Mouse (Mus musculus) hindbrain, embryonic 14.5 days (tissue): ENCODE results near the gene Cd8a. TPM values are rescaled to one million over a fixed set of nuclear protein-coding genes. Genes with fewer than 3 reads are reported as not detected.
"Not testable (repeated sequence)": the region's sequence is repeated elsewhere in the genome, so short reads cannot be mapped to it uniquely, and the experiment has no call there.

Source experiments
- ATAC-seq: fragments of 200-750 bp; cut with Nextera tagmentation; 2 replicates; pipeline ENCODE4 v1.8.0; 2017; ENCODE audit warnings: moderate number of reproducible peaks, mild to moderate bottlenecking, moderate TSS enrichment, moderate library complexity; ENCODE audit not compliant: low FRiP score
- DNase-seq: peaks from one replicate; pipeline ENCODE4 v3.0.0-alpha.2; 2015; ENCODE audit warnings: low spot score
- H3K27ac ChIP-seq: fragments of 300-500 bp; sonication (generic); 2 replicates; pipeline ENCODE4 v1.5.1; 2014; ENCODE audit warnings: mild to moderate bottlenecking, moderate library complexity
- H3K27me3 ChIP-seq: fragments of 300-500 bp; sonication (generic); 2 replicates; pipeline ENCODE4 v1.6.1; 2014; ENCODE audit warnings: mild to moderate bottlenecking, low read length, mixed read lengths; ENCODE audit not compliant: control insufficient read depth, insufficient read depth
- H3K36me3 ChIP-seq: fragments of 300-500 bp; sonication (generic); replicated peaks from 2 replicates; pipeline ENCODE4 v1.6.1; 2014; ENCODE audit not compliant: control insufficient read depth, insufficient read depth
- H3K4me1 ChIP-seq: fragments of 300-500 bp; sonication (generic); replicated peaks from 2 replicates; pipeline ENCODE4 v1.6.1; 2014; ENCODE audit warnings: antibody characterized with exemption, low read length, mixed read lengths; ENCODE audit not compliant: control insufficient read depth, insufficient read depth
- H3K4me2 ChIP-seq: fragments of 300-500 bp; sonication (generic); replicated peaks from 2 replicates; pipeline ENCODE4 v1.6.1; 2014; ENCODE audit warnings: mild to moderate bottlenecking, moderate library complexity
- H3K4me3 ChIP-seq: fragments of 300-500 bp; sonication (generic); replicated peaks from 2 replicates; pipeline ENCODE4 v1.5.1; 2014; ENCODE audit warnings: mild to moderate bottlenecking, low read length
- H3K9ac ChIP-seq: fragments of 300-500 bp; sonication (generic); 2 replicates; pipeline ENCODE4 v1.6.1; 2014
- H3K9me3 ChIP-seq: fragments of 300-500 bp; sonication (generic); 2 replicates; pipeline ENCODE4 v1.6.1; 2016; ENCODE audit warnings: low read length; ENCODE audit not compliant: control insufficient read depth
- WGBS: fragments of 180-500 bp; shearing (Covaris S2); extraction: QIAGEN DNeasy Blood & Tissue Kit; methylation state at CpG from one replicate; pipeline ENCODE4 v1.1.7; 2014; 5-methylcytosine and 5-hydroxymethylcytosine counted together
- polyA plus RNA-seq: library from polyadenylated mRNA; unstranded; fragments of >200 nt; fragmentation: Nextera tagmentation; extraction: Ambion mirVana; gene quantifications from 2 replicates; pipeline ENCODE4 v1.2.1, GENCODE M21; 2014

Cd8a gene
- polyA plus RNA-seq: not detected in 2 replicates

- Histone ChIP-seq H3K4me1 (no peaks in the 10 kb centered on the region), H3K27me3 (no peaks in the 10 kb centered on the region), H3K27ac (no peak within 1 kb of the TSS), H3K9me3 (no peaks in the 10 kb centered on the region), H3K4me3 (no peak within 1 kb of the TSS), H3K4me2 (no peak within 1 kb of the TSS), H3K36me3 (no peaks in the 10 kb centered on the region), H3K9ac (no peak within 1 kb of the TSS)
- ATAC-seq: no peak
- 81% methylated on average over 14 of the region's 14 CpGs for WGBS
- DNase-seq: no peak
Observed at GRCm38 (mm10) chr6:71373249-71373775, at the start of gene Cd8a. TSS of gene Cd8a (plus strand) at chr6:71373427.

DNA sequence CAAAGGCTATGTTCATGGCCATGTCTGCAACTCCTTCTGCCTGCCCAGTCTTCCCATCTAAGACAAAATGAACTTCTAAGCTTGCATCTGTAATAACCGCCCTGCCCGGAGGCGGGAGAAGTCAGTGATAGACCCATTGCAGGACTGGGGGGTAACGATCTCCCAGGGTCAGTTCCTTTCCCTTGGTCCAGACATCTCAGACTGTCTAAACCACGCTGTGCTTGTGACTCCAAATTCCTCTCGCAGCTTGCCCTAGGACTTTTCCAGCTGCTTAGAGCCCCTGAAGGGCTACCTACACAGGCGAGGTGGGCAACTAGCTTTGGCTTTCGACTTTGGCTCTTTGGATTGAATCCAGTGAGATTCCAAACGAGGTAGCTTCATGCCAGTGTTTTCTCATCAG lies 48.4 kb upstream of the Cd8a start:
- H3K36me3 ChIP-seq: no peaks in the 10 kb centered on the region
- ATAC-seq (no peak), DNase-seq (no peak)
- H3K27ac ChIP-seq: no peak overlapping the region
- H3K9me3 ChIP-seq: no peaks in the 10 kb centered on the region
- H3K4me1 ChIP-seq: no peaks in the 10 kb centered on the region
- H3K4me3 ChIP-seq: no peak overlapping the region
- no peak overlapping the region for H3K9ac ChIP-seq
- H3K4me2 ChIP-seq: no peak overlapping the region
- H3K27me3 ChIP-seq: no peaks in the 10 kb centered on the region
- 90% methylated on average over 9 of the region's 9 CpGs for WGBS

DNA sequence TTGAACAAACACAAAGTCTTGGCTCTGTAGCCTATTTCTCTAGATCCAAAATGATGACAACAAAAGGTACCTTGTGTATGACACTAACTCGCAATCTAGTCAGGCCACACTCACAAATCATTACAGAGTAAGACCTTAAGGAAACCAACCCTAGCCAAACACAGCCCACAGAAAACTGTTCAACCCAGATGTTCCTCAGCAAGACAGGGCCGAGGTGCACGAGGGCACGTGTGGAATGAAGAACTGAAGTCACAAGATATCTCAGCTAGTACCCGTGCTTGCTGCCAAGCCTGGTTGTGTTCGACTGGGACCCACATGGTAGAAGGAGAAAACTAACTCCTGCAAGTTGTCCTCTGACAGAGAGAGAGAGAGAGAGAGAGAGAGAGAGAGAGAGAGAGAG lies 43.3 kb upstream of the Cd8a start:
- ATAC-seq: no peak
- H3K4me1 ChIP-seq: no peaks in the 10 kb centered on the region
- 89% methylated on average over 6 of the region's 6 CpGs for WGBS
- no peaks in the 10 kb centered on the region for H3K9me3 ChIP-seq
- no peaks in the 10 kb centered on the region for H3K27me3 ChIP-seq
- DNase-seq: no peak
- no peaks in the 10 kb centered on the region for H3K36me3 ChIP-seq
- H3K27ac ChIP-seq: no peak overlapping the region
- H3K4me2 ChIP-seq: no peak overlapping the region
- no peak overlapping the region for H3K9ac ChIP-seq
- no peak overlapping the region for H3K4me3 ChIP-seq

DNA sequence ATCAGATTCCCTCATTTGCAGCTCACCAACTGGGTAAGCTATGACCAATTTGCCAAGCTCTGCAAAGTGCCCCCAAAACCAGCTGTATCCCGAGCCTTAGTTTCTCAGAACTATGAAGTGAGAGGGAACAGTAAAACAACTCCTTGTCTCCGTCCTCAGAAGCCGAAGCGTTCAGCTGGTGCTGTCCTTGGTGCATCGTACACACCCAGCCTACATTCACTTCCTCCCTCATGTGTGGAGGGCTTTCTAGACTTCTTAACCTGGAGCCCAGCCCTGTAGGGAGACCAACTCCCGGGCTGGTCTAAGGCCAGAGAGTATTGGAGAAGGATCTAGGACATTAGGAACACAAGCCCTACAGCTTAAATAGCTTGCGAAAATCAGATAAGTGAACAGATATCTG lies 42.7 kb upstream of the Cd8a start:
- Histone ChIP-seq H3K36me3 (no peaks in the 10 kb centered on the region), H3K4me3 (no peak overlapping the region), H3K9ac (no peak overlapping the region), H3K27me3 (no peaks in the 10 kb centered on the region), H3K4me2 (no peak overlapping the region), H3K4me1 (no peaks in the 10 kb centered on the region), H3K9me3 (no peaks in the 10 kb centered on the region), H3K27ac (no peak overlapping the region)
- 93% methylated on average over 7 of the region's 7 CpGs for WGBS
- ATAC-seq: no peak
- no peak for DNase-seq

- H3K27ac ChIP-seq, H3K9ac ChIP-seq, DNase-seq, H3K4me3 ChIP-seq, H3K4me2 ChIP-seq, H3K9me3 ChIP-seq, H3K36me3 ChIP-seq, H3K4me1 ChIP-seq, ATAC-seq, H3K27me3 ChIP-seq: not testable (repeated sequence)
- WGBS: 96% methylated on average over 1 of the region's 4 CpGs
Observed at GRCm38 (mm10) chr6:71331491-71331890, 41.7 kb upstream of the Cd8a start.

DNA sequence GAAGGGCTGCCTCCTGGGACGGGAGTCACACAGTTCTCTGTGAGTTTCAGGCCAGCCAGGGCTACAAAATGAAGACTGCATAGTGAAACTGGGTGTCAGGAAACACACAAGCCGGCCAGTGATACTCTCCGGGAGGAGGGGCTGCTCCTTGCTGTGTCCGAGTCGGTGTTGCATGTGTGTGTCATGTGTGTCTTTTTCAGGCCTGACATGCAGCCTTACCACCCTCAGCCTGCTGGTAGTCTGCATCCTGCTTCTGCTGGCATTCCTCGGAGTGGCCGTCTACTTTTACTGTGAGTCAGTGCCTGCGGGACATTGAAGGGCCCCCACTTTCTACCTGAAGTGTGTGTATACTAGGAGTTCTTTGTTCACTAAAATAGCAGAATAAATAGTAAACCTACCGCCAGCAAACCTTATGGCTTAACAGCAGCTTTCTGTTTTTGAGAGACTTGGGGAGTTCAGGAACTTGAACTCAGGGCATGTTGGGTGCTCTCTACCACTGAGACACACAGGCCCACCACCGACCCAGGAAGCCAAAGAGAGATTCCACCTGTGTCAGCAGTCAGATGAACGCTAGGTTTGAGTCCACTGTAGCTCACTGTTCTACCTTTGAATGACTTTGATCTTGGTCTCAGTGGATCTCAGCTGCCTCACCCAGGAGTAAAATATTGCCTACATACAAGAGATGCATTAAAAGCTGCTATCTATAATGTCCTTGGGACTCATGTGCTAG lies 40.8 kb upstream of the Cd8a start:
- 87% methylated on average over 11 of the region's 11 CpGs for WGBS
- ATAC-seq (no peak), DNase-seq (no peak)
- no peak overlapping the region for H3K27ac ChIP-seq
- H3K9ac ChIP-seq: no peak overlapping the region
- H3K36me3 ChIP-seq: no peaks in the 10 kb centered on the region
- no peaks in the 10 kb centered on the region for H3K27me3 ChIP-seq
- no peaks in the 10 kb centered on the region for H3K9me3 ChIP-seq
- no peak overlapping the region for H3K4me2 ChIP-seq
- no peaks in the 10 kb centered on the region for H3K4me1 ChIP-seq
- no peak overlapping the region for H3K4me3 ChIP-seq

DNA sequence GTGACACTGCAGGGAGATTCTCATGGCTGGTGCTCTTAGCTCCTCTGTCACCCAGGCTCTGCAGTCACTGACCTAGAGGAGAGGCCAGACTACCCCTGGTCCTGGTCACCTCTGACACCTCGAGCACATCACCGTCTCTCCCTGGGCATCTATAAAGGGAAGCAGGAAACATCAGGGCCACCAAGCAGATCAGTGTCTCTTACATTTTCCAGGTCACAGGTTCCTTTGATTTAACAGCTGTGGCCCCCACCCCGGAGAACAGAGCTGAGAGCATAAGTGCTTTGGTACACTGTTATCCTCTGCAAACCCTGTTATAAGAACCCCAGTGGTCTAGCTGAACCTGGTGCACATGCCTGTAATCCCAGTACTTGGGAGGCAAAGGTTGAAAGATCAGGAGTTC lies 40.2 kb upstream of the Cd8a start:
- ATAC-seq: no peak
- Histone ChIP-seq H3K27me3 (no peaks in the 10 kb centered on the region), H3K27ac (no peak overlapping the region), H3K4me2 (no peak overlapping the region), H3K4me1 (no peaks in the 10 kb centered on the region), H3K4me3 (no peak overlapping the region), H3K36me3 (no peaks in the 10 kb centered on the region), H3K9ac (no peak overlapping the region), H3K9me3 (no peaks in the 10 kb centered on the region)
- 80% methylated on average over 3 of the region's 3 CpGs for WGBS
- DNase-seq: no peak

DNA sequence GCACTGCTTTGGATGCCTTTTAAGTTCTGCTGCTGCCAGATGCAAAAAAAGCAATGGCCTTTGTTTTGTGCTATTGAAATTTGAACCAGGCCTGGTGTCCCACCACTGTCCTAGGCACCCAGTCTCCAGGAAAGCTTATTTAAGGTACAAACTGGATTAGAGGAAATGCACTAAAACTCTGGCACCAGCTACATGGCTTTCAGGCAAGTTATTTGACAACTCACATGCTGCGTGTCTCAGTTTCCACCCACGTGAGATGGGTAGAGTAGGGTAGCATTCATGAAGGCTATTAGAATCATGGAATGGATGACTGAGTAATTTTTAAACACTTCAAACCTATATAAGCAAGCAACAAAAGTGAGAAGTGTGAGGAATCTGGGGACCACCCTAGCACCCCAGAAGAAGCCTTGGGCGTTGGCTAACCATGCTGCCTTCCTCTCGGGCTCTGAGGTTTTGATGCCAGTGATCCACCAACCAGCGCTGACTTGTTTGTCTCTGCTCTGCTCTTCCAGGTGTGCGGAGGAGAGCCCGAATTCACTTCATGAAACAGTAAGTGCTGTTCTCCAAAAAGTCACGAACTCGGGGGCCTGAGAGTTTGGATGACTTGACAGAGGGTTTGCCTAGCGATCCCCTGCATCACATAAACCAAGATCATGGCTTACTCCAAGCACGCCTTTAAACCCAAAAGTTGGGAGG lies 39.5 kb upstream of the Cd8a start:
- 94% methylated on average over 11 of the region's 11 CpGs for WGBS
- H3K27me3 ChIP-seq: no peaks in the 10 kb centered on the region
- no peak overlapping the region for H3K27ac ChIP-seq
- no peaks in the 10 kb centered on the region for H3K9me3 ChIP-seq
- no peak overlapping the region for H3K4me3 ChIP-seq
- H3K9ac ChIP-seq: no peak overlapping the region
- no peaks in the 10 kb centered on the region for H3K36me3 ChIP-seq
- H3K4me2 ChIP-seq: no peak overlapping the region
- no peak for ATAC-seq
- DNase-seq: no peak
- no peaks in the 10 kb centered on the region for H3K4me1 ChIP-seq

DNA sequence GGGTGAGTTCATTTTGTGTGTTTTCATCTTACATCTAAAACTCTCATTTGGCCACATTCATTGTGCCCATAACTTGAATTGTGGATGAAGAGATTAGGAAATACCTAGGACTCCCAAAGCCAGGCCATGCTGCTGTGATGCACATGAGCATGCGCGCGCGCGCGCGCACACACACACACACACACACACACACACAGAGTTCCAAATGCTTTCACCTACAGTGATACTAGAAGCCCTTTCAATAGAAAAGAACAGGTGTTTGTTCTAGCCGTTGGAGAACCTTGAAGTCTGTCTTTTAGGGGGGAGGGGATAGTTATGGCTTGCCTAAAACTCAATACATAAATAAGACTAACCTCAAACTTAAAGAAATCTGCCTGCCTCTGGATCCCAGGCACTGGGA lies 35.6 kb upstream of the Cd8a start:
- Histone ChIP-seq H3K4me3 (no peak overlapping the region), H3K27ac (no peak overlapping the region), H3K9me3 (no peaks in the 10 kb centered on the region), H3K4me2 (no peak overlapping the region), H3K27me3 (no peaks in the 10 kb centered on the region), H3K4me1 (no peaks in the 10 kb centered on the region), H3K9ac (no peak overlapping the region), H3K36me3 (no peaks in the 10 kb centered on the region)
- WGBS: 95% methylated on average over 8 of the region's 8 CpGs
- DNase-seq: no peak
- ATAC-seq: no peak
